Mouse (Mus musculus): Measurements from ENCODE around the gene Fbxl8. TPM values are rescaled to one million over a fixed set of nuclear protein-coding genes. Genes with fewer than 3 reads are reported as not detected.
A peak's percentile ranks its signal among the peaks of the same experiment; 100 is the strongest.

Gene Fbxl8
- polyA plus RNA-seq, 1 experiment = 16.0 TPM

DNA sequence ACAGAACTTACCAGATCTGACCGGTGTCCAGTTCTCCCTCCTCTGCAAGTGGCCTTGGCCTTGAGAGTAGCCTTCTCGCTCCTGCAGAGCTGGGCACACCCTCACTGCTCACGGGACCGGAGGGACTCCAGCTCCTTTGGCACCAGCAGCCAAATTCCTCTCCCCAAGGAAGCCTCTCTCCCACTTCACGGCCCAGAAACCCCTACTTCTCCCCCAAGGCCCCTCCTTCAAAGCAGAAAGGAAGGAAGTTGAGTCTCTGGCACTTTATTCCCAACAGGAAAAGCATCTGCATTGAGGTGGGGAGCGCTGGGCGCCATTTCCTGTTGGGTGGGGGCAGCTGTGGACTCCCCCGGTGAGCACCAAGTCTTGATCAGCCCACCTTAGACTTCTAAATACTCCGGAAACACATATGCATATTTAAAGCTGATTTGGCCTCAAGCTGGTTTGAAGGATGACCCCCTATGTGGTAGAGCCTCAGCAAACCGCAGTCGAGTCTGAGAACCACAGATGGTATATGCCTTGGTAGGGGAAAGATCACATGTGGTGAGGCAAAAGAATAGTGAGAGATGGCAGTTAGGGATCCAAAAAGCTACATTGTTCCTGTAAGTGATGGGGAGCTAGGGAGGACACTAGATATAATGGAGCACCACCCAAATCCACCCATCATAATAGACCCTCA lies 31.6 kb downstream of the Fbxl8 start, which contains the start of gene Exoc3l:
Exoc3l (minus strand) TSS at position 207 of the 679 bp plus-strand sequence.
- peaks cover 10% of the 10 kb centered on the region; the same call in 1 of the 2 replicates for H3K4me1 ChIP-seq (ENCODE audit: control insufficient read depth, insufficient read depth, insufficient read length)
- H3K4me3 ChIP-seq (ENCODE audit: extremely low read depth, insufficient read depth, insufficient read length) = peak within 1 kb of the TSS; percentile 2; the same call in 1 of the 2 replicates
- H3K27ac ChIP-seq (ENCODE audit: insufficient read depth, low read length) = peak within 1 kb of the TSS; percentile 11; the same call in 1 of the 2 replicates
- H3K36me3 ChIP-seq (ENCODE audit: control insufficient read depth, insufficient read depth, low read length) = peaks cover 11% of the 10 kb centered on the region
- 17% methylated on average over 11 of the region's 11 CpGs for WGBS
- no peak for TF ChIP-seq CTCF (IDR thresholded peaks at IDR 0.05; ENCODE audit: extremely low read depth, insufficient read depth, insufficient read length, insufficient replicate concordance)
- no peak for TF ChIP-seq POLR2A (IDR thresholded peaks at IDR 0.05; ENCODE audit: low read depth, low read length)
- no peaks in the 10 kb centered on the region for H3K27me3 ChIP-seq (ENCODE audit: control insufficient read depth, insufficient read depth, low read length)
- no peak for DNase-seq (ENCODE audit: low read depth in 1 of 2, low spot score in 2 of 2)

DNA sequence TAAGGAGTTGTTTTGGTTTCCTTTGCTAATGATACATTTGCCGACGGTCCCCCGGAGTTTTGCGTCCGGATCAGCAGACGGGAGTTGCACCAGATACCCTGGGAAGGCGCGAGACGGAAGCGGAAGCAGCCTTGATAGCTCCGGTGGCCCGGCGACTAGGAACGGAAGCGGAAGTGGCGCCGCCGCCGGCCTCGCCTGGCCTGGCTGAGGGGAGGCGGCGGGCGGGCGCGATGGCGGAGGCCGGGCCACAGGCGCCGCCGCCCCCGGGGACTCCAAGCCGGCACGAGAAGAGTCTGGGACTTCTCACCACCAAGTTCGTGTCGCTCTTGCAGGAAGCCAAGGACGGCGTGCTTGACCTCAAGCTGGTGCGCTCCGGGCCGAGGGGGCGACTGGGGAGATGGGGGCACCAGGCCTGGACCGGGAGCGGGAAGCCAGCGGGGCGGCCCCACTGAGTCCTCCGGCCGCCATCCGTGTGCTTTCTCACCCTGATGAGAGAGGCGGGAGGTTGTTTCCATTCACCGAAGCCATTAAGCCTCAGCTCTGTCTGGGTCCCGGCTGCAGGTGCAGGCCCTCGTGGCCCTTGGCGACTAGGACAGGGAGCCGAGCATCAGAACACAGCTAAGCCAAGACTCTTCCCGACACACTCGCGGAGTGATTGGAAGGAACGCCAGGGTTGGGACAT lies 33.2 kb downstream of the Fbxl8 start, which contains the start of gene E2f4:
E2f4 (plus strand) TSS at position 153 of the 682 bp plus-strand sequence.
- Histone ChIP-seq H3K4me1 (ENCODE audit: control insufficient read depth, insufficient read depth, insufficient read length) (peaks cover 10% of the 10 kb centered on the region; the same call in 1 of the 2 replicates), H3K27ac (ENCODE audit: insufficient read depth, low read length) (peak within 1 kb of the TSS; percentile 58), H3K4me3 (ENCODE audit: extremely low read depth, insufficient read depth, insufficient read length) (peak within 1 kb of the TSS; percentile 88), H3K27me3 (ENCODE audit: control insufficient read depth, insufficient read depth, low read length) (no peaks in the 10 kb centered on the region), H3K36me3 (ENCODE audit: control insufficient read depth, insufficient read depth, low read length) (peaks cover 24% of the 10 kb centered on the region)
- peak; percentile 71 to 90 for DNase-seq (ENCODE audit: low read depth in 1 of 2, low spot score in 2 of 2)
- TF ChIP-seq POLR2A (IDR thresholded peaks at IDR 0.05; ENCODE audit: low read depth, low read length) (peak; percentile 44), CTCF (IDR thresholded peaks at IDR 0.05; ENCODE audit: extremely low read depth, insufficient read depth, insufficient read length, insufficient replicate concordance) (no peak)
- WGBS = 1% methylated on average over 58 of the region's 58 CpGs

DNA sequence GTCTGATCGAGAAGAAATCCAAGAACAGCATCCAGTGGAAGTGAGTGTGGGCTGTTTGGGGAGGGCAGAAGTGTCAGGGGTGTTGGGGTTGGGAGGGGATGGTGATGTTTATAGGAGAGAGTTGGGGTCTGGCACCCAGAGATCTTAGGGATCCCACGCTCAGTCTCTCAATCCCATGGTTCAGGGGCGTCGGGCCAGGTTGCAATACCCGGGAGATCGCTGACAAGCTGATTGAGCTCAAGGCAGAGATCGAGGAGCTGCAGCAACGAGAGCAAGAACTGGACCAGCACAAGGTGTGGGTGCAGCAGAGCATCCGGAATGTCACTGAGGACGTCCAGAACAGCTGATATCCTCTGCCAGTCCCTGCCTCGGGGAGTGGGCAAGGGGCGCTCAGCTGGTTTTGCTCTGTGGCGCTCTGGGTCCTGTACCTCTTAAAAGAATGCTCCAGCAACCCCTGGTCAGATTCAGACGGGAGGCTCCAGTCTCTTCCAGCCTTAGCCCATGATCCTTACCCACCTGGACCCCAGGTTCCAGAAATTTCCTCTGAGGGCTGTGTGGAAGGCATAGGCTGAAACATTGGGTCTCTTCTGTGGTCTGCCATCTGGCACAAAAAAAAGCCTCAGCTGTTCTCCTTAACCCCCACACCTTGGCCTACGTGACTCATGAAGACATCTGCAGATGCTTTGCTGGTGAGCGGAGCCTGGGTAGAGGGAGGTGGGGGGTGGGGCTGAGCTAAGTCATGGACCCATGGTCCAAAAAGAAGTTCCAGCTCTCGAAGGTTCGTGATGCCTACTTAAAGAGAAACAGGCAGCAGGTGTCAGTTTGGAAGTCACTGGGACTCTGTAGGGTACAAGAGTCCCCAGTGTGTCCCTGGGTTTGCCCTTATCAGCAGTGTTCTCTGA lies 34.2 kb downstream of the Fbxl8 start:
- no peak overlapping the region; the same call in 1 of the 2 replicates for H3K27ac ChIP-seq (ENCODE audit: insufficient read depth, low read length)
- H3K4me3 ChIP-seq (ENCODE audit: extremely low read depth, insufficient read depth, insufficient read length) = peak overlapping the region; percentile 88
- no peaks in the 10 kb centered on the region for H3K27me3 ChIP-seq (ENCODE audit: control insufficient read depth, insufficient read depth, low read length)
- peaks cover 10% of the 10 kb centered on the region; the same call in 1 of the 2 replicates for H3K4me1 ChIP-seq (ENCODE audit: control insufficient read depth, insufficient read depth, insufficient read length)
- WGBS = 48% methylated on average over 18 of the region's 18 CpGs
- DNase-seq (ENCODE audit: low read depth in 1 of 2, low spot score in 2 of 2) = no peak
- H3K36me3 ChIP-seq (ENCODE audit: control insufficient read depth, insufficient read depth, low read length) = peaks cover 30% of the 10 kb centered on the region
- no peak for TF ChIP-seq POLR2A (IDR thresholded peaks at IDR 0.05; ENCODE audit: low read depth, low read length)
- TF ChIP-seq CTCF (IDR thresholded peaks at IDR 0.05; ENCODE audit: extremely low read depth, insufficient read depth, insufficient read length, insufficient replicate concordance) = no peak

DNA sequence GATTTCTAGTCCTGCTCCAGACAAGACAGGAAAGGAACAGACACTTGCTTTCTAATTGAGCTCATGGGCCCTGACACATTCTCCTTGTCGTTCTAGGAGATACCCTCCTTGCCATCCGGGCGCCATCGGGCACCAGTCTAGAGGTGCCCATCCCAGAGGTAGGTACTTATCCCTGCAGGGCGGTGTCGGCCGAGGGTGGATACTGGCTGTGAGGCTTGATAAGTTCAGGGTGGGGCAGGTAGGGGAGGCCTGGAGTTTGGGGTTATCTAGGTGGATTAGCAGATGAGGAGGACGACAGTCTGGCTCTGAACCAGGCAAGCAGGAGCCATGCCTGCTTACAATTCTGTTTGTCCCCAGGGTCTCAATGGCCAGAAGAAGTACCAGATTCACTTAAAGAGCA lies 35.5 kb downstream of the Fbxl8 start:
- H3K4me1 ChIP-seq (ENCODE audit: control insufficient read depth, insufficient read depth, insufficient read length) = peaks cover 10% of the 10 kb centered on the region; the same call in 1 of the 2 replicates
- 85% methylated on average over 8 of the region's 8 CpGs for WGBS
- no peak overlapping the region for H3K4me3 ChIP-seq (ENCODE audit: extremely low read depth, insufficient read depth, insufficient read length)
- H3K27me3 ChIP-seq (ENCODE audit: control insufficient read depth, insufficient read depth, low read length) = no peaks in the 10 kb centered on the region
- H3K36me3 ChIP-seq (ENCODE audit: control insufficient read depth, insufficient read depth, low read length) = peaks cover 37% of the 10 kb centered on the region
- H3K27ac ChIP-seq (ENCODE audit: insufficient read depth, low read length) = no peak overlapping the region; the same call in 1 of the 2 replicates
- TF ChIP-seq CTCF (IDR thresholded peaks at IDR 0.05; ENCODE audit: extremely low read depth, insufficient read depth, insufficient read length, insufficient replicate concordance) (no peak), POLR2A (IDR thresholded peaks at IDR 0.05; ENCODE audit: low read depth, low read length) (no peak)
- DNase-seq (ENCODE audit: low read depth in 1 of 2, low spot score in 2 of 2) = no peak

DNA sequence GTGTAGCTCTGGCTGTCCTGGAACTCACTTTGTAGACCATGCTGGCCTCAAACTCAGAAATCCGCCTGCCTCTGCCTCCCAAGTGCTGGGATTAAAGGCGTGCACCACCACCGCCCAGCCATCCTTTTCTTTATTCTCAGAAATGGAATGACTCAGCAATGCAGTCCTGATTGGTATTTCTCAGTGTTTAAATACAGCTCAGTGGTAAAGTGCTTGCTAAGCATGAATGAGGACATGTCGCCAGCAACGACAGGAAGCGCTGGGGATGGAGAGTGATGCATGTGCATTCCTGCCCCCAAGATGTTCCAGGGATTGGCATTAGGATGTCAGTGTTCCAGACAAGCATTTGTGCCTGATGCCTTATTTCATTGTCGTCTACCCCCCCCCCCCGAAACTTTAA lies 38.9 kb downstream of the Fbxl8 start:
- H3K27me3 ChIP-seq (ENCODE audit: control insufficient read depth, insufficient read depth, low read length) = no peaks in the 10 kb centered on the region
- H3K4me1 ChIP-seq (ENCODE audit: control insufficient read depth, insufficient read depth, insufficient read length) = peaks cover 6% of the 10 kb centered on the region; the same call in 1 of the 2 replicates
- H3K4me3 ChIP-seq (ENCODE audit: extremely low read depth, insufficient read depth, insufficient read length) = no peak overlapping the region
- 73% methylated on average over 8 of the region's 8 CpGs for WGBS
- TF ChIP-seq CTCF (IDR thresholded peaks at IDR 0.05; ENCODE audit: extremely low read depth, insufficient read depth, insufficient read length, insufficient replicate concordance) (no peak), POLR2A (IDR thresholded peaks at IDR 0.05; ENCODE audit: low read depth, low read length) (no peak)
- H3K36me3 ChIP-seq (ENCODE audit: control insufficient read depth, insufficient read depth, low read length) = peaks cover 37% of the 10 kb centered on the region
- H3K27ac ChIP-seq (ENCODE audit: insufficient read depth, low read length) = no peak overlapping the region
- no peak for DNase-seq (ENCODE audit: low read depth in 1 of 2, low spot score in 2 of 2)

DNA sequence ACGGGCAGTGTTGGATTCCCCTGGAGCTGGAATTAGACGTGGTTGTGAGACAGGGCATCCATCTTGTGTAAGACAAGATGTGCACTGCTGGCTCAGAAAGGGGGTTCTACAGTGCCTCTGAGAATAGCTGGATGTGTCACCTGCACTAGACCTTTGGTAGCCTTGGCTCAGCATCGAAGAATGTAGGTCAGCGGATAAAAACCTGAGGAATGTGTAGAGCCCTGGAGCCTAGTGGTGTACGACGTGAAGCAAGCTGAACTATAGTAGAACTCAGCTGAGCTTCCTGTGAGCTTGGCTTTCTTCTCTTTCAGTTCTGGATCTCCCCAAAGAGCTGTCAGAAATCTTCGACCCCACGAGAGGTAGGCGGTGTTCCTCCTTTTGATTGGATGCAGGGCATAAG lies 39.4 kb downstream of the Fbxl8 start:
- H3K27ac ChIP-seq (ENCODE audit: insufficient read depth, low read length) = no peak overlapping the region
- no peaks in the 10 kb centered on the region for H3K27me3 ChIP-seq (ENCODE audit: control insufficient read depth, insufficient read depth, low read length)
- no peak overlapping the region for H3K4me3 ChIP-seq (ENCODE audit: extremely low read depth, insufficient read depth, insufficient read length)
- H3K4me1 ChIP-seq (ENCODE audit: control insufficient read depth, insufficient read depth, insufficient read length) = peaks cover 1% of the 10 kb centered on the region; the same call in 1 of the 2 replicates
- H3K36me3 ChIP-seq (ENCODE audit: control insufficient read depth, insufficient read depth, low read length) = peaks cover 39% of the 10 kb centered on the region
- DNase-seq (ENCODE audit: low read depth in 1 of 2, low spot score in 2 of 2) = no peak
- WGBS = 77% methylated on average over 9 of the region's 9 CpGs
- TF ChIP-seq POLR2A (IDR thresholded peaks at IDR 0.05; ENCODE audit: low read depth, low read length) (no peak), CTCF (IDR thresholded peaks at IDR 0.05; ENCODE audit: extremely low read depth, insufficient read depth, insufficient read length, insufficient replicate concordance) (no peak)
